ENCODE assay signal across 8 mouse cellular contexts in genomic region chr6:8951326-8951695, GRCm38 (mm10). TPM values are rescaled to one million over a fixed set of nuclear protein-coding genes. Genes with fewer than 3 reads are reported as not detected.
DNase-seq lines count a peak whose midpoint lies in the region; ATAC-seq and TF ChIP-seq lines count a peak whose summit lies in the region.

No protein-coding gene starts in this region.

- TF ChIP-seq POLR2A in cerebellum, adult 2 months (IDR thresholded peaks at IDR 0.05; ENCODE audit: borderline replicate concordance, insufficient read depth, low read length) = no peak

- TF ChIP-seq EP300 in stomach, postnatal 0 days (optimal IDR thresholded peaks at IDR 0.05) = no peak

- H3K9me3 ChIP-seq in intestine, embryonic 16.5 days (ENCODE audit: control insufficient read depth, low read length) = no peaks in the 10 kb centered on the region
- no peaks in the 10 kb centered on the region for H3K9me3 ChIP-seq in midbrain, embryonic 11.5 days (ENCODE audit: control insufficient read depth, low read length)
- no peaks in the 10 kb centered on the region for H3K9me3 ChIP-seq in stomach, postnatal 0 days (ENCODE audit: control insufficient read depth, low read length)

- peak; percentile 80 for TF ChIP-seq CTCF in cerebellum, adult 2 months (IDR thresholded peaks at IDR 0.05; ENCODE audit: borderline replicate concordance, insufficient read depth, low read depth, low read length)
- peak; percentile 76 for TF ChIP-seq CTCF in stomach, postnatal 0 days (IDR thresholded peaks at IDR 0.05; ENCODE audit: low read depth)

- peak overlapping the region; percentile 61 for H3K4me3 ChIP-seq in cerebellum, adult 2 months (replicated peaks; ENCODE audit: insufficient read depth, low read depth, low read length)
- peak overlapping the region; percentile 42 for H3K4me3 ChIP-seq in intestine, embryonic 16.5 days (ENCODE audit: low read length)
- peak overlapping the region; percentile 46 for H3K4me3 ChIP-seq in midbrain, embryonic 11.5 days (ENCODE audit: low read depth, low read length)
- peak overlapping the region; percentile 26 for H3K4me3 ChIP-seq in stomach, postnatal 0 days (ENCODE audit: low read depth, low read length)

- peaks cover 8% of the 10 kb centered on the region; the same call in 1 of the 2 replicates for H3K27me3 ChIP-seq in cerebellum, adult 2 months (ENCODE audit: control insufficient read depth, insufficient read depth, low read length)
- H3K27me3 ChIP-seq in intestine, embryonic 16.5 days (replicated peaks; ENCODE audit: control insufficient read depth, insufficient read depth, low read length) = peaks cover 72% of the 10 kb centered on the region
- peaks cover 86% of the 10 kb centered on the region for H3K27me3 ChIP-seq in midbrain, embryonic 11.5 days (ENCODE audit: control insufficient read depth, insufficient read depth, low read length)
- H3K27me3 ChIP-seq in stomach, postnatal 0 days (ENCODE audit: control insufficient read depth, insufficient read depth, low read length) = peaks cover 21% of the 10 kb centered on the region

- peak; percentile 67; the same call in 1 of the 2 replicates for ATAC-seq in intestine, embryonic 16.5 days
- ATAC-seq in midbrain, embryonic 11.5 days (ENCODE audit: low FRiP score) = peak; percentile 43
- ATAC-seq in stomach, postnatal 0 days (ENCODE audit: low FRiP score, low TSS enrichment) = 0 out of 2 replicates have a peak, but pooled peaks have one; percentile 49

- no peak overlapping the region for H3K9ac ChIP-seq in intestine, embryonic 16.5 days (ENCODE audit: low read depth, low read length)
- H3K9ac ChIP-seq in midbrain, embryonic 11.5 days (ENCODE audit: low read length) = peak overlapping the region; percentile 53
- H3K9ac ChIP-seq in stomach, postnatal 0 days (ENCODE audit: low read length) = no peak overlapping the region

- peak overlapping the region; percentile 64 for H3K4me2 ChIP-seq in intestine, embryonic 16.5 days (ENCODE audit: low read depth, low read length)
- peak overlapping the region; percentile 87 for H3K4me2 ChIP-seq in midbrain, embryonic 11.5 days
- peak overlapping the region; percentile 50 for H3K4me2 ChIP-seq in stomach, postnatal 0 days (replicated peaks; ENCODE audit: low read depth)

- no peak overlapping the region for H3K27ac ChIP-seq in cerebellum, adult 2 months (ENCODE audit: insufficient read depth, low read length)
- H3K27ac ChIP-seq in intestine, embryonic 16.5 days (ENCODE audit: low read length) = no peak overlapping the region
- H3K27ac ChIP-seq in midbrain, embryonic 11.5 days (ENCODE audit: low read depth, low read length) = no peak overlapping the region
- H3K27ac ChIP-seq in stomach, postnatal 0 days (replicated peaks) = no peak overlapping the region

- intact Hi-C loops in left cerebral cortex, postnatal 4 days (cut with DNase I) = loop anchor here (10.0 kb wide), 1 partner anchor 283 kb away; no protein-coding TSS in a partner anchor

- H3K4me1 ChIP-seq in cerebellum, adult 2 months (ENCODE audit: control insufficient read depth, insufficient read depth, low read length) = no peaks in the 10 kb centered on the region
- peaks cover 3% of the 10 kb centered on the region; the same call in 1 of the 2 replicates for H3K4me1 ChIP-seq in intestine, embryonic 16.5 days (ENCODE audit: control insufficient read depth, insufficient read depth, low read length)
- H3K4me1 ChIP-seq in midbrain, embryonic 11.5 days (ENCODE audit: control insufficient read depth, insufficient read depth, low read length) = peaks cover 22% of the 10 kb centered on the region
- H3K4me1 ChIP-seq in stomach, postnatal 0 days (replicated peaks; ENCODE audit: control insufficient read depth, insufficient read depth) = no peaks in the 10 kb centered on the region

- under 1% methylated on average over 24 of the region's 24 CpGs for WGBS in cerebellum, adult 2 months
- WGBS in intestine, embryonic 16.5 days = under 1% methylated on average over 24 of the region's 24 CpGs
- under 1% methylated on average over 24 of the region's 24 CpGs for WGBS in midbrain, embryonic 11.5 days
- WGBS in stomach, postnatal 0 days = under 1% methylated on average over 24 of the region's 24 CpGs

- DNase-seq in heart, adult 11 months = peak; percentile 81
- DNase-seq in heart, adult 9 months (ENCODE audit: low spot score in 2 of 2) = no peak
- peak; percentile 86 to 90 for DNase-seq in cerebellum, adult 2 months
- peak; percentile 84 for DNase-seq in forelimb bud, embryonic 11.5 days (ENCODE audit: low read depth, low spot score)
- DNase-seq in left cerebral cortex, postnatal 4 days = peak; percentile 87
- peak; percentile 97 for DNase-seq in midbrain, embryonic 11.5 days (ENCODE audit: low spot score, missing footprints)
- peak; percentile 68 for DNase-seq in stomach, postnatal 0 days (ENCODE audit: low spot score)

- H3K36me3 ChIP-seq in intestine, embryonic 16.5 days (ENCODE audit: control insufficient read depth, insufficient read depth, low read length) = no peaks in the 10 kb centered on the region
- H3K36me3 ChIP-seq in midbrain, embryonic 11.5 days (ENCODE audit: control insufficient read depth, insufficient read depth, low read length) = no peaks in the 10 kb centered on the region
- H3K36me3 ChIP-seq in stomach, postnatal 0 days (ENCODE audit: control insufficient read depth, insufficient read depth, low read length) = no peaks in the 10 kb centered on the region

RNA-seq across cellular contexts. Expression of gene Nxph1, which starts 3.1 kb away (rescaled TPM):
- 22.5 and 24.7 TPM in 2 replicates for polyA plus RNA-seq in cerebellum, adult 2 months (2012; rRNA removed)
- 0.11 and 0.34 TPM in 2 replicates for polyA plus RNA-seq in intestine, embryonic 16.5 days (2015; fragmentation: Nextera tagmentation; extraction: Ambion mirVana)
- 10 to 100 TPM; 67.6 to 70.0 TPM for total RNA-seq in left cerebral cortex, postnatal 4 days (2021)
- polyA plus RNA-seq in midbrain, embryonic 11.5 days (2014; fragmentation: Nextera tagmentation; extraction: Ambion mirVana) = 4.8 and 5.2 TPM in 2 replicates
- 0.28 and 0.42 TPM in 2 replicates for polyA plus RNA-seq in stomach, postnatal 0 days (2015; fragmentation: Nextera tagmentation; extraction: Ambion mirVana)

Comparison
In these comparisons a context has a peak if more than half of its experiments do, and no peak if none do; other contexts are left out.
1. DNase-seq: peak in heart, adult 11 months (single experiment), cerebellum, adult 2 months (2 of 2), forelimb bud, embryonic 11.5 days (single experiment), left cerebral cortex, postnatal 4 days (single experiment), midbrain, embryonic 11.5 days (single experiment) and stomach, postnatal 0 days (single experiment); none in heart, adult 9 months (0 of 2).
2. Peak in every context shown above with its lines, with median percentiles within 50 percentile points of each other: H3K4me3 ChIP-seq, ATAC-seq and H3K4me2 ChIP-seq.